Mouse (Mus musculus) midbrain, embryonic 10.5 days (tissue): Measurements from ENCODE around the gene Hnrnpl. TPM values are rescaled to one million over a fixed set of nuclear protein-coding genes. Genes with fewer than 3 reads are reported as not detected.

Experiments
- DNase-seq: peaks from one replicate; pipeline ENCODE4 v3.0.0-alpha.2; 2017; ENCODE audit warnings: low spot score
- H3K27ac ChIP-seq: fragments of 300-500 bp; sonication (generic); replicated peaks from 2 replicates; pipeline ENCODE4 v1.5.1; 2016; ENCODE audit warnings: mild to moderate bottlenecking
- H3K27me3 ChIP-seq: fragments of 300-500 bp; sonication (generic); 2 replicates; pipeline ENCODE4 v1.6.1; 2016; ENCODE audit warnings: low read depth, mild to moderate bottlenecking; ENCODE audit not compliant: poor library complexity, severe bottlenecking
- H3K36me3 ChIP-seq: fragments of 300-500 bp; sonication (generic); 2 replicates; pipeline ENCODE4 v1.6.1; 2016; ENCODE audit warnings: mild to moderate bottlenecking, moderate library complexity
- H3K4me1 ChIP-seq: fragments of 300-500 bp; sonication (generic); 2 replicates; pipeline ENCODE4 v1.6.1; 2016
- H3K4me3 ChIP-seq: fragments of 300-500 bp; sonication (generic); 2 replicates; pipeline ENCODE4 v1.5.1; 2016; ENCODE audit warnings: mild to moderate bottlenecking, moderate library complexity
- H3K9me3 ChIP-seq: fragments of 300-500 bp; sonication (generic); replicated peaks from 2 replicates; pipeline ENCODE4 v1.6.1; 2016; ENCODE audit warnings: mild to moderate bottlenecking
- WGBS: fragments of 180-500 bp; shearing (Covaris S2); methylation state at CpG from one replicate; pipeline ENCODE4 v1.1.7; 2016; 5-methylcytosine and 5-hydroxymethylcytosine counted together
- polyA plus RNA-seq: library from polyadenylated mRNA; unstranded; fragments of >200 nt; fragmentation: Nextera tagmentation; extraction: Ambion mirVana; gene quantifications from 2 replicates; pipeline ENCODE4 v1.2.1, GENCODE M21; 2016

The Hnrnpl gene
- polyA plus RNA-seq, 1 experiment from 2014 or later: 279 TPM

GRCm38 (mm10) chr7:28827338-28827737 is 19.0 kb downstream of the Hnrnpl start:
- peaks cover 7% of the 10 kb centered on the region; the same call in 1 of the 2 replicates for H3K9me3 ChIP-seq
- H3K4me1 ChIP-seq: peaks cover 25% of the 10 kb centered on the region
- no peak overlapping the region for H3K4me3 ChIP-seq
- H3K27me3 ChIP-seq: no peaks in the 10 kb centered on the region
- no peak overlapping the region for H3K27ac ChIP-seq
- WGBS: 87% methylated on average over 3 of the region's 3 CpGs
- no peak for DNase-seq
- H3K36me3 ChIP-seq: peaks cover 43% of the 10 kb centered on the region

- no peak overlapping the region for H3K4me3 ChIP-seq
- peaks cover 31% of the 10 kb centered on the region for H3K36me3 ChIP-seq
- peaks cover 7% of the 10 kb centered on the region; the same call in 1 of the 2 replicates for H3K9me3 ChIP-seq
- peaks cover 10% of the 10 kb centered on the region for H3K4me1 ChIP-seq
- WGBS: 93% methylated on average over 8 of the region's 8 CpGs
- H3K27ac ChIP-seq: no peak overlapping the region
- H3K27me3 ChIP-seq: no peaks in the 10 kb centered on the region
- no peak for DNase-seq
Measured at GRCm38 (mm10) chr7:28829821-28830220, 21.5 kb downstream of the Hnrnpl start.

- peaks cover 3% of the 10 kb centered on the region for H3K4me1 ChIP-seq
- 93% methylated on average over 5 of the region's 5 CpGs for whole genome bisulfite sequencing
- no peak overlapping the region for H3K4me3 ChIP-seq
- H3K36me3 ChIP-seq: peaks cover 31% of the 10 kb centered on the region
- H3K9me3 ChIP-seq: peaks cover 7% of the 10 kb centered on the region; the same call in 1 of the 2 replicates
- no peak overlapping the region for H3K27ac ChIP-seq
- DNase-seq: no peak
- H3K27me3 ChIP-seq: no peaks in the 10 kb centered on the region
Measured at GRCm38 (mm10) chr7:28830981-28831380, 22.6 kb downstream of the Hnrnpl start.

- no peaks in the 10 kb centered on the region for H3K27me3 ChIP-seq
- 93% methylated on average over 17 of the region's 17 CpGs for WGBS
- no peak overlapping the region for H3K27ac ChIP-seq
- no peak for DNase-seq
- peaks cover 7% of the 10 kb centered on the region; the same call in 1 of the 2 replicates for H3K9me3 ChIP-seq
- H3K36me3 ChIP-seq: peaks cover 31% of the 10 kb centered on the region
- no peaks in the 10 kb centered on the region for H3K4me1 ChIP-seq
- H3K4me3 ChIP-seq: no peak overlapping the region
Measured at GRCm38 (mm10) chr7:28831411-28832125, 23.2 kb downstream of the Hnrnpl start.

- no peak overlapping the region for H3K27ac ChIP-seq
- H3K36me3 ChIP-seq: peaks cover 31% of the 10 kb centered on the region
- no peak for DNase-seq
- no peaks in the 10 kb centered on the region for H3K4me1 ChIP-seq
- no peak overlapping the region for H3K4me3 ChIP-seq
- WGBS: 81% methylated on average over 6 of the region's 6 CpGs
- H3K27me3 ChIP-seq: no peaks in the 10 kb centered on the region
- peaks cover 7% of the 10 kb centered on the region; the same call in 1 of the 2 replicates for H3K9me3 ChIP-seq
Measured at GRCm38 (mm10) chr7:28832137-28832536, 23.8 kb downstream of the Hnrnpl start.

- H3K27ac ChIP-seq: no peak within 1 kb of the TSS
- peaks cover 28% of the 10 kb centered on the region for H3K36me3 ChIP-seq
- WGBS: 90% methylated on average over 6 of the region's 6 CpGs
- H3K27me3 ChIP-seq: no peaks in the 10 kb centered on the region
- H3K4me1 ChIP-seq: no peaks in the 10 kb centered on the region
- H3K4me3 ChIP-seq: no peak within 1 kb of the TSS
- DNase-seq: no peak
- H3K9me3 ChIP-seq: peaks cover 7% of the 10 kb centered on the region; the same call in 1 of the 2 replicates
Measured at GRCm38 (mm10) chr7:28833723-28834347, 25.5 kb downstream of the Hnrnpl start, which contains the start of gene Lgals4. Lgals4 (plus strand) TSS chr7:28833854.

GRCm38 (mm10) chr7:28836936-28837335 is 28.6 kb downstream of the Hnrnpl start:
- no peak for DNase-seq
- Histone ChIP-seq H3K9me3 (no peaks in the 10 kb centered on the region), H3K27ac (no peak overlapping the region), H3K36me3 (peaks cover 2% of the 10 kb centered on the region), H3K27me3 (no peaks in the 10 kb centered on the region), H3K4me1 (no peaks in the 10 kb centered on the region), H3K4me3 (no peak overlapping the region)
- WGBS: 88% methylated on average over 5 of the region's 5 CpGs

GRCm38 (mm10) chr7:28838331-28838730 is 30.0 kb downstream of the Hnrnpl start:
- DNase-seq: no peak
- H3K4me1 ChIP-seq: no peaks in the 10 kb centered on the region
- H3K4me3 ChIP-seq: no peak overlapping the region
- no peaks in the 10 kb centered on the region for H3K27me3 ChIP-seq
- H3K27ac ChIP-seq: no peak overlapping the region
- WGBS: 82% methylated on average over 9 of the region's 9 CpGs
- no peaks in the 10 kb centered on the region for H3K9me3 ChIP-seq
- H3K36me3 ChIP-seq: no peaks in the 10 kb centered on the region

- Histone ChIP-seq H3K36me3 (no peaks in the 10 kb centered on the region), H3K27me3 (no peaks in the 10 kb centered on the region), H3K4me3 (no peak overlapping the region), H3K4me1 (no peaks in the 10 kb centered on the region), H3K27ac (no peak overlapping the region), H3K9me3 (0 out of 2 replicates have a peak, but pooled peaks cover 4% of the 10 kb centered on the region)
- no peak for DNase-seq
- 91% methylated on average over 1 of the region's 1 CpGs for WGBS
Measured at GRCm38 (mm10) chr7:28847273-28847672, 38.9 kb downstream of the Hnrnpl start.

- 50% methylated on average over 1 of the region's 1 CpGs for WGBS
- H3K36me3 ChIP-seq: no peaks in the 10 kb centered on the region
- no peaks in the 10 kb centered on the region for H3K4me1 ChIP-seq
- no peak overlapping the region for H3K27ac ChIP-seq
- no peaks in the 10 kb centered on the region for H3K27me3 ChIP-seq
- H3K4me3 ChIP-seq: no peak overlapping the region
- 0 out of 2 replicates have a peak, but pooled peaks cover 4% of the 10 kb centered on the region for H3K9me3 ChIP-seq
- no peak for DNase-seq
Measured at GRCm38 (mm10) chr7:28849700-28850236, 41.4 kb downstream of the Hnrnpl start.

- H3K27ac ChIP-seq: no peak overlapping the region
- no peak overlapping the region for H3K4me3 ChIP-seq
- H3K36me3 ChIP-seq: no peaks in the 10 kb centered on the region
- WGBS: 88% methylated on average over 4 of the region's 4 CpGs
- DNase-seq: no peak
- H3K27me3 ChIP-seq: no peaks in the 10 kb centered on the region
- 0 out of 2 replicates have a peak, but pooled peaks cover 4% of the 10 kb centered on the region for H3K9me3 ChIP-seq
- H3K4me1 ChIP-seq: no peaks in the 10 kb centered on the region
Measured at GRCm38 (mm10) chr7:28850642-28851041, 42.3 kb downstream of the Hnrnpl start.

GRCm38 (mm10) chr7:28859953-28860352 is 51.6 kb downstream of the Hnrnpl start:
- WGBS: 89% methylated on average over 2 of the region's 2 CpGs
- Histone ChIP-seq H3K27me3 (no peaks in the 10 kb centered on the region), H3K4me3 (no peak overlapping the region), H3K27ac (no peak overlapping the region), H3K36me3 (no peaks in the 10 kb centered on the region), H3K4me1 (peaks cover 11% of the 10 kb centered on the region), H3K9me3 (peaks cover 10% of the 10 kb centered on the region; the same call in 1 of the 2 replicates)
- no peak for DNase-seq

GRCm38 (mm10) chr7:28860898-28861297 is 52.6 kb downstream of the Hnrnpl start:
- 88% methylated on average over 6 of the region's 6 CpGs for WGBS
- DNase-seq: no peak
- Histone ChIP-seq H3K4me1 (peaks cover 15% of the 10 kb centered on the region), H3K36me3 (no peaks in the 10 kb centered on the region), H3K27me3 (peaks cover 6% of the 10 kb centered on the region; the same call in 1 of the 2 replicates), H3K9me3 (peaks cover 10% of the 10 kb centered on the region; the same call in 1 of the 2 replicates), H3K27ac (no peak overlapping the region), H3K4me3 (no peak overlapping the region)
